Comparison of ENCODE assay signal across 8 mouse cellular contexts in the genomic region with DNA sequence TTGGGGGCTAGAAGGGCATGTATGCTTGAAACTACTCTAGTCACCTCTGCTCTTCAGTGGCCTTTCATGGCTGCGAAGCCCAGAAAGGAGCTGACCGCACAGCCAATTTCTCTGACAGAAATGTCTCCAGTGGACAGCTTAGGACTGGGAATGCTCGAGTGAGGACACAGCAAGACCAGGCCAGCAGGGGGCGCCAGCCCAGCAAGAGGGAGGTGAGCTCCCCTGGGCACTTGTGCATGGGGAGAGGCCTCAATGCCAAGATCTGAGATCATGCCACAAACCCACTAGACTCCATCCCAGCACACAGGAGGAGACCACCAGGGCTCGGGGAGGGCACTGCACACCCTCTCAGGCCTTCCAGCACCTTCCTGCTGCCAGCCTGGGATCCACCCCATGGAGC. TPM values are rescaled to one million over a fixed set of nuclear protein-coding genes. Genes with fewer than 3 reads are reported as not detected.
DNase-seq lines count a peak whose midpoint lies in the region; ATAC-seq and TF ChIP-seq lines count a peak whose summit lies in the region.

No protein-coding gene starts in this region.

- H3K4me1 ChIP-seq in kidney, embryonic 16.5 days (ENCODE audit: insufficient read depth, low read length), result peaks cover 30% of the 10 kb centered on the region
- no peaks in the 10 kb centered on the region for H3K4me1 ChIP-seq in lung, adult 2 months (ENCODE audit: control insufficient read depth, insufficient read depth, low read length)

- no peak for TF ChIP-seq POLR2A in lung, adult 2 months (IDR thresholded peaks at IDR 0.05; ENCODE audit: borderline replicate concordance, extremely low read depth, low read depth, low read length)

- no peak overlapping the region for H3K9ac ChIP-seq in kidney, embryonic 16.5 days (replicated peaks; ENCODE audit: low read length)

- H3K27me3 ChIP-seq in kidney, embryonic 16.5 days (ENCODE audit: insufficient read depth, low read length), result no peaks in the 10 kb centered on the region

- H3K27ac ChIP-seq in kidney, embryonic 16.5 days (ENCODE audit: low read length), result no peak overlapping the region

- no peak overlapping the region for H3K4me3 ChIP-seq in kidney, embryonic 16.5 days (ENCODE audit: low read length)
- H3K4me3 ChIP-seq in lung, adult 2 months (replicated peaks; ENCODE audit: extremely low read depth, low read depth, low read length), result no peak overlapping the region

- no peak overlapping the region for H3K4me2 ChIP-seq in kidney, embryonic 16.5 days (replicated peaks; ENCODE audit: low read depth, low read length)

- peak; percentile 76 for TF ChIP-seq CTCF in lung, adult 2 months (IDR thresholded peaks at IDR 0.05; ENCODE audit: insufficient read depth, low read length)

- no peaks in the 10 kb centered on the region for H3K9me3 ChIP-seq in kidney, embryonic 16.5 days (ENCODE audit: low read length)

- DNase-seq in kidney, adult 18-20 months, result peak; percentile 75
- peak; percentile 78 for DNase-seq in ZHBTc4 (ENCODE audit: low read depth, low spot score)
- peak; percentile 62 to 73 for DNase-seq in kidney, adult 8-10 months
- peak; percentile 57 for DNase-seq in lung, adult 2 months
- DNase-seq in right cerebral cortex, postnatal 14 days, result peak; percentile 80
- peak; percentile 73 for DNase-seq in urinary bladder, postnatal 25 days (ENCODE audit: low spot score)

- H3K36me3 ChIP-seq in kidney, embryonic 16.5 days (ENCODE audit: insufficient read depth, low read length), result peaks cover 19% of the 10 kb centered on the region; the same call in 1 of the 2 replicates

- ATAC-seq in kidney, embryonic 16.5 days (ENCODE audit: low FRiP score, low TSS enrichment), result no peak
- peak; percentile 33 for ATAC-seq in common myeloid progenitor, adult 5-6 weeks (replicated peaks; ENCODE audit: low read depth, poor library complexity, severe bottlenecking)

- 68% methylated on average over 5 of the region's 5 CpGs for WGBS in kidney, embryonic 16.5 days
- WGBS in lung, adult 2 months, result 69% methylated on average over 5 of the region's 5 CpGs

RNA-seq across cellular contexts. Expression of gene Tesc, which starts 39.3 kb away (rescaled TPM):
- 20.9 and 23.9 TPM in 2 replicates for polyA plus RNA-seq in kidney, embryonic 16.5 days (2015; fragmentation: Nextera tagmentation; extraction: Ambion mirVana)
- not detected in 2 replicates for total RNA-seq in common myeloid progenitor, adult 5-6 weeks (2017)
- polyA plus RNA-seq in lung, adult 2 months (2012; rRNA removed), result 5.0 and 6.1 TPM in 2 replicates
